Mouse (Mus musculus) midbrain, postnatal 0 days (tissue): ENCODE data around the gene Ppp1cc. TPM values are rescaled to one million over a fixed set of nuclear protein-coding genes. Genes with fewer than 3 reads are reported as not detected.

Source experiments
- ATAC-seq: fragments of 200-750 bp; cut with Nextera tagmentation; 2 replicates; pipeline ENCODE4 v1.8.0; 2017; ENCODE audit warnings: moderate number of reproducible peaks, mild to moderate bottlenecking, moderate TSS enrichment, moderate library complexity; ENCODE audit not compliant: low FRiP score
- DNase-seq: peaks from one replicate; pipeline ENCODE4 v3.0.0-alpha.2; 2015; ENCODE audit warnings: low spot score
- H3K27ac ChIP-seq: fragments of 300-500 bp; sonication (generic); 2 replicates; pipeline ENCODE4 v1.5.1; 2014; ENCODE audit warnings: low read depth, mild to moderate bottlenecking, low read length, mixed read lengths
- H3K27me3 ChIP-seq: fragments of 300-500 bp; sonication (generic); 2 replicates; pipeline ENCODE4 v1.6.1; 2014; ENCODE audit warnings: low read length, control low read depth, mixed read lengths; ENCODE audit not compliant: insufficient read depth
- H3K36me3 ChIP-seq: fragments of 300-500 bp; sonication (generic); 2 replicates; pipeline ENCODE4 v1.6.1; 2014; ENCODE audit warnings: low read length, control low read depth, mixed read lengths; ENCODE audit not compliant: insufficient read depth
- H3K4me1 ChIP-seq: fragments of 300-500 bp; sonication (generic); 2 replicates; pipeline ENCODE4 v1.6.1; 2014; ENCODE audit warnings: mild to moderate bottlenecking, control low read depth, antibody characterized with exemption, low read length, mixed read lengths; ENCODE audit not compliant: insufficient read depth
- H3K4me2 ChIP-seq: fragments of 300-500 bp; sonication (generic); 2 replicates; pipeline ENCODE4 v1.6.1; 2014; ENCODE audit warnings: low read depth, mild to moderate bottlenecking, low read length, mixed read lengths; ENCODE audit not compliant: poor library complexity, severe bottlenecking
- H3K4me3 ChIP-seq: fragments of 300-500 bp; sonication (generic); 2 replicates; pipeline ENCODE4 v1.5.1; 2014; ENCODE audit warnings: low read depth, mild to moderate bottlenecking, low read length, moderate library complexity
- H3K9ac ChIP-seq: fragments of 300-500 bp; sonication (generic); replicated peaks from 2 replicates; pipeline ENCODE4 v1.6.1; 2014; ENCODE audit warnings: mild to moderate bottlenecking, low read length, moderate library complexity, mixed read lengths; ENCODE audit not compliant: poor library complexity, severe bottlenecking
- H3K9me3 ChIP-seq: fragments of 300-500 bp; sonication (generic); 2 replicates; pipeline ENCODE4 v1.6.1; 2016; ENCODE audit warnings: low read length, control low read depth
- CTCF ChIP-seq: IDR thresholded peaks from 2 replicates; pipeline ENCODE4 v1.5.1; 2016; ENCODE audit warnings: antibody characterized with exemption, mild to moderate bottlenecking
- WGBS: fragments of 180-500 bp; shearing (Covaris S2); extraction: QIAGEN DNeasy Blood & Tissue Kit; methylation state at CpG from one replicate; pipeline ENCODE4 v1.1.7; 2014; 5-methylcytosine and 5-hydroxymethylcytosine counted together
- polyA plus RNA-seq: library from polyadenylated mRNA; unstranded; fragments of >200 nt; fragmentation: Nextera tagmentation; extraction: Ambion mirVana; gene quantifications from 2 replicates; pipeline ENCODE4 v1.2.1, GENCODE M21; 2015
- total RNA-seq: library from RNA; depleted of rRNA; stranded (reverse); fragments of >200 nt; gene quantifications from 2 replicates; pipeline ENCODE4 v1.2.3, GENCODE M21; 2014

Ppp1cc gene
- total and polyA plus RNA-seq, 2 experiments from 2014 or later = 164 to 206 TPM

DNA sequence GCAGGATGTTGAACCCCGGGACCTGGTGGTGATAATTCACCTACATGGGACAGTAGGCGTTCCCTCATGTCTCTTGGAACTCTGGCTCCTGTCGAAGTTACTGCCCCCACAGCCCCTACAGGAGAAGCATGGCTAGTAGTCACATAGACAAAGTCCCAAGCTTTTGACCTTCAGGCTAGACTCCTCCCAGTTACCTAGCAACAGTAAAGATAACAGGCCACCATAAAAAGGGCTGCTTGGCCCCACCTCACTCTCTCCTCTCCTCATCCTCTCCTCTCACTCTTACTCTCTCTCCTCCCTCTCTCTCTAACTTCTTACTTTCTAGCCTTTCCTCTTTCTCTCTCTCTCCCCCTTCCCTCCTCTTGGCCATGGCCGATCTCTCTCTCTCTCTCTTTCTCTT lies 42.8 kb downstream of the Ppp1cc start:
- Histone ChIP-seq H3K4me3 (no peak overlapping the region), H3K36me3 (no peaks in the 10 kb centered on the region), H3K27me3 (no peaks in the 10 kb centered on the region), H3K4me1 (no peaks in the 10 kb centered on the region), H3K9me3 (no peaks in the 10 kb centered on the region), H3K4me2 (no peak overlapping the region), H3K9ac (no peak overlapping the region), H3K27ac (no peak overlapping the region)
- WGBS = 97% methylated on average over 4 of the region's 4 CpGs
- DNase-seq (no peak), ATAC-seq (no peak)
- TF ChIP-seq CTCF = no peak

DNA sequence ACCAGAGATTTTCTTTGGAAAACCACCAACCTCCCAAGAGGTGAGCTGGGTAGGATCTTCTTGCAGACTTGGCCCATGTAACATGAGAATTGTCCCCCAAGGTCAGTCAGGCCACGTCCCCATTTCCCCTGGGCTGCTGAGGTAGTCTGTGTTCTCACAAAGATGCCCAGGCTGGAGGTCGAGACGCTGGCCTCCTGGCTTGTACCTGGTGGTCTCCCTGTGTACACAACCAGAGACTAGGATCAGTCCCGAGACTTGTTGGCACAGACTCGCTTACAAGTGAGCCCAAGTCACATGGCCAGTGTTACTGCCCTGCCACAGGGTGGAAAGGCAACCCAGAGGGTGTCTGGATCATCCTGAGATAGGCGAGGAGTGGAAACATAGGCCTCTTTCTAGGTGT lies 43.8 kb downstream of the Ppp1cc start:
- no peak for DNase-seq
- no peak for TF ChIP-seq CTCF
- no peaks in the 10 kb centered on the region for H3K4me1 ChIP-seq
- WGBS = 82% methylated on average over 6 of the region's 6 CpGs
- ATAC-seq = no peak
- H3K36me3 ChIP-seq = no peaks in the 10 kb centered on the region
- H3K4me3 ChIP-seq = no peak overlapping the region
- H3K9ac ChIP-seq = no peak overlapping the region
- no peaks in the 10 kb centered on the region for H3K27me3 ChIP-seq
- no peak overlapping the region for H3K27ac ChIP-seq
- H3K9me3 ChIP-seq = no peaks in the 10 kb centered on the region
- no peak overlapping the region for H3K4me2 ChIP-seq

DNA sequence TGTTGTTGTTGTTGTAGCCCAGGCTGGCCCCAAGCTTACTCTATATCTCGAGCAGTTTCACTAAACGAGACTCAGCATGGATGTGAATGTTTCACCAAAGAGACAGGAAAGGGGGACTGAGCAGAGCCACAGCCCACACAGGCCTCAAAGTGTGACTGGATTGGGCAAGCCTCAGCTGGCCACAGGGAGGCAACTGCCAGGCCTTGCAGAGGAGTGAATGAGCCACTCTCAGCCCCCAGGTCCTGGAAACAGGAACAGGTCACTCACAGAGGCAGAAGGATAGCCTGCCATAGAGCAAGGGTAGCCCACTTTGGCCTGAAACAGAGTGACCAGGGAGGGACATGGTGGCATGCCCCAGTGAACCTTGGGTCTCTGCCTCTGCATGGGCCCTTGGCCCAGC lies 46.1 kb downstream of the Ppp1cc start:
- DNase-seq = no peak
- ATAC-seq = no peak
- Histone ChIP-seq H3K36me3 (no peaks in the 10 kb centered on the region), H3K4me1 (no peaks in the 10 kb centered on the region), H3K4me2 (no peak overlapping the region), H3K9ac (no peak overlapping the region), H3K27me3 (no peaks in the 10 kb centered on the region), H3K27ac (no peak overlapping the region), H3K4me3 (no peak overlapping the region), H3K9me3 (no peaks in the 10 kb centered on the region)
- TF ChIP-seq CTCF = no peak
- 71% methylated on average over 2 of the region's 2 CpGs for WGBS

DNA sequence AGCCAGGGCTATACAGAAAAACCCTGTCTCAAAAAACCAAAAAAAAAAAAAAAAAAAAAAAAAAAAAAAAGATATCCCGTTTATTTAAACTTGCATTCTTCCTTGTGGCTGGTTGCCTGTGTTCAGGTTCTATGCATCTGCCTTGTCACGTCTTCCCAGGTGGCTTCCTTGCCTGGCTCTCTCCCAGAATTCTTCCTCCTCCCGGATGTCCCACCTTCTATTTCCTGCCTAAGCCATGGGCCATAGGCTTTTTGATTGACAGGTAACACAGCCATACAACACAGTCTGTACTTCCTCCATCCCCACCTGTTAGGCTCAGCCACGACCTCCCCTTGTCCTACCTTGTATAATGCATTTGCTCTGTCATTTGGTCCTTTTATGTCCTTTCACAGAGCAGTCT lies 48.4 kb downstream of the Ppp1cc start, which contains the start of gene Hvcn1:
Gene Hvcn1 (plus strand): TSS at position 330 of the 400 bp plus-strand sequence.
- TF ChIP-seq CTCF = no peak
- 86% methylated on average over 4 of the region's 4 CpGs for WGBS
- no peak for ATAC-seq

DNA sequence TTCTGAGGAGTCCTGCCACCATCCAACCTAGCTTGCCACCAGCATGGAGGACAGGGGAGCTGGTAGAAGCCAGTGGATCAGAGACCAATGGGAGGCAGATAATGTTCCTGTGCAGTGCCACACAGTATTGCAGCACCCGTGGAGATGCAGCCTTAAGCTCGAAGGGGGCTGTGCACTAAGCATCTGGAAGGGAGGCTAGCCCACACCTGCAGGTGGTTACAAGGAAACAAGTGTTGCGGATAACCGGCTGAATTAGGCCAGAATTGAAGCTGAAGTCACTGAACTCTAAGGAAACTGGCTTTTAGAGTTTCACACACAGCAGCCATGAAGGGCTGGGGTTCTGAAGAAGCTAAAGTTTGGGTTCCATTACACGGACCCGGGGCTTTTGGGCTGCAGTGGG lies 50.8 kb downstream of the Ppp1cc start:
- H3K4me2 ChIP-seq = no peak overlapping the region
- no peak overlapping the region for H3K9ac ChIP-seq
- ATAC-seq (no peak), DNase-seq (no peak)
- no peak overlapping the region for H3K27ac ChIP-seq
- no peaks in the 10 kb centered on the region for H3K27me3 ChIP-seq
- H3K36me3 ChIP-seq = no peaks in the 10 kb centered on the region
- H3K9me3 ChIP-seq = no peaks in the 10 kb centered on the region
- WGBS = 50% methylated on average over 6 of the region's 6 CpGs
- H3K4me1 ChIP-seq = no peaks in the 10 kb centered on the region; the same call in 1 of the 2 replicates
- no peak overlapping the region for H3K4me3 ChIP-seq
- no peak for TF ChIP-seq CTCF

More for the DNA sequence above, 48.4 kb downstream of the Ppp1cc start, which contains the start of gene Hvcn1:
- Histone ChIP-seq H3K9me3 (no peaks in the 10 kb centered on the region), H3K4me3 (no peak within 1 kb of the TSS), H3K27me3 (no peaks in the 10 kb centered on the region), H3K4me2 (no peak within 1 kb of the TSS), H3K9ac (no peak within 1 kb of the TSS), H3K4me1 (no peaks in the 10 kb centered on the region; the same call in 1 of the 2 replicates), H3K36me3 (no peaks in the 10 kb centered on the region), H3K27ac (no peak within 1 kb of the TSS)
- no peak for DNase-seq

DNA sequence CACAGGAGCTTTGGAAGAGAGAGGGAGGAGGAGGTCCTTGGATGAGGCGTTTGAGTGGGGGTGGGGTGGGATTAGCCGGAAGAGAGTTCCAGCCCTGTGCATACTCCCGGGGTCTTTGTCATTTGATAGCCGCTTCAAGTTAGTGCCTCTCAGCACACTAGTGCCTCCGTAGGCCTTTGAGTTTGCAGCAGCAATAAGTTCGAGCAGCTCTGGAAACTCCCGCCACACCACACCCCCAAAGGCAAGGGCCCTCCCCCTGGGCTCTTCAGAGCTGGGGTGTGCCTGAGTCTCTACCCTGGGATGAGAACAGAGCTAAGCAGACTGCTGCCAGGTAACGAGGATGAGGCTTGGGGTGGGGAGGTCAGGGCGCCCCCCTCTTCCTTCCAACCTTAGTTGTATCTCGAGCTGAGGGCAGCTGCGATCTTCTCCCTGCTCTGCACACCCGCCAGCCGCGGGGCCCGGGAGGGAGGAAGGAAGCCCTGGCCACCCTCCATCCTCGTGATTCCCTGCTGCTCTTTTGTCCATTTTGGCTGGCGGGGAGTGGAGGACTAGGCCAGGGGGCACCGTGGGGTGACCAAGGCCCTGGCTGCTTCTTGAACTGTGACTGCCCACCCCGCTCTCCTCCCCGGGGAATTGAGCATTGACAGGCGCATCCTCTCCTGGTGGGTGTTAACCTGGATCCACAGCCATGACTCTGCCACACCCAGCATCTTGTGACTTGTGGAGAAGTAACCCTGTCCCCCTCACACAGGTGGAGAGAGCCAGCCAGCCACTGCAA lies 51.7 kb downstream of the Ppp1cc start:
- Histone ChIP-seq H3K9me3 (no peaks in the 10 kb centered on the region), H3K36me3 (no peaks in the 10 kb centered on the region), H3K4me1 (no peaks in the 10 kb centered on the region; the same call in 1 of the 2 replicates), H3K9ac (no peak overlapping the region), H3K4me3 (no peak overlapping the region; the same call in 1 of the 2 replicates), H3K27ac (no peak overlapping the region), H3K27me3 (no peaks in the 10 kb centered on the region), H3K4me2 (peak overlapping the region; percentile 32)
- DNase-seq (peak; percentile 32), ATAC-seq (0 out of 2 replicates have a peak, but pooled peaks have one; percentile 20)
- TF ChIP-seq CTCF = no peak; the same call in 1 of the 2 replicates
- WGBS = 4% methylated on average over 17 of the region's 21 CpGs
